Mouse (Mus musculus): Measurements from ENCODE around the gene H2al2a.

GRCm38 (mm10) chr2:18045781-18046181 is 49.0 kb upstream of the H2al2a start:
- no peak for TF ChIP-seq NELFE (IDR thresholded peaks at IDR 0.05; ENCODE audit: low read depth, low read length)
- TF ChIP-seq EP300 (IDR thresholded peaks at IDR 0.05; ENCODE audit: low read length), result no peak
- TF ChIP-seq ZMIZ1 (IDR thresholded peaks at IDR 0.05; ENCODE audit: low read depth, low read length), result no peak
- no peak for TF ChIP-seq CTCF (conservative IDR thresholded peaks at IDR 0.05 in 1 of 2, IDR thresholded peaks at IDR 0.05 in 1 of 2; ENCODE audit: low read depth in 2 of 2, low read length in 2 of 2)
- no peak for TF ChIP-seq IRF4 (IDR thresholded peaks at IDR 0.05; ENCODE audit: low read depth, low read length)
- TF ChIP-seq KAT2A (IDR thresholded peaks at IDR 0.05; ENCODE audit: insufficient replicate concordance, low read length), result no peak
- TF ChIP-seq POLR2A (IDR thresholded peaks at IDR 0.05; ENCODE audit: low read depth, low read length), result no peak
- TF ChIP-seq MAX (IDR thresholded peaks at IDR 0.05; ENCODE audit: low read length), result no peak
- TF ChIP-seq UBTF (IDR thresholded peaks at IDR 0.05; ENCODE audit: low read depth, low read length), result no peak
- no peak for TF ChIP-seq MAZ (IDR thresholded peaks at IDR 0.05; ENCODE audit: low read depth, low read length)
- TF ChIP-seq CHD2 (IDR thresholded peaks at IDR 0.05; ENCODE audit: low read length), result no peak
- no peak for TF ChIP-seq ZC3H11A (IDR thresholded peaks at IDR 0.05; ENCODE audit: low read depth, low read length)
- no peak for TF ChIP-seq TCF12 (IDR thresholded peaks at IDR 0.05; ENCODE audit: low read depth, low read length)
- no peak for TF ChIP-seq NRF1 (IDR thresholded peaks at IDR 0.05; ENCODE audit: low read depth, low read length)
